Mouse (Mus musculus): ENCODE data around the gene Mettl21a. TPM values are rescaled to one million over a fixed set of nuclear protein-coding genes. Genes with fewer than 3 reads are reported as not detected.

The Mettl21a gene
- polyA plus RNA-seq, 1 experiment from 2014 or later: 20.5 TPM

GRCm38 (mm10) chr1:64631526-64631925 lies 14.5 kb upstream of the Mettl21a start:
- 59% methylated on average over 5 of the region's 5 CpGs for WGBS
- no peak overlapping the region for H3K4me3 ChIP-seq
- no peak overlapping the region for H3K4me2 ChIP-seq (replicated peaks)
- H3K4me1 ChIP-seq: no peaks in the 10 kb centered on the region
- no peaks in the 10 kb centered on the region for H3K36me3 ChIP-seq
- no peaks in the 10 kb centered on the region for H3K9me3 ChIP-seq
- no peak overlapping the region for H3K27ac ChIP-seq (replicated peaks)
- H3K9ac ChIP-seq (replicated peaks): no peak overlapping the region
- H3K27me3 ChIP-seq: no peaks in the 10 kb centered on the region
- ATAC-seq (replicated peaks): no peak

- Histone ChIP-seq H3K27ac (replicated peaks) (no peak overlapping the region), H3K27me3 (no peaks in the 10 kb centered on the region), H3K36me3 (no peaks in the 10 kb centered on the region), H3K4me3 (no peak overlapping the region), H3K4me1 (no peaks in the 10 kb centered on the region), H3K9me3 (no peaks in the 10 kb centered on the region), H3K9ac (replicated peaks) (no peak overlapping the region), H3K4me2 (replicated peaks) (no peak overlapping the region)
- ATAC-seq (replicated peaks): no peak
Measured at GRCm38 (mm10) chr1:64625214-64625613, 8.2 kb upstream of the Mettl21a start.

GRCm38 (mm10) chr1:64623558-64624435 lies 6.8 kb upstream of the Mettl21a start:
- no peak overlapping the region for H3K4me3 ChIP-seq
- H3K36me3 ChIP-seq: no peaks in the 10 kb centered on the region
- no peak for ATAC-seq (replicated peaks)
- no peaks in the 10 kb centered on the region; the same call in 1 of the 2 replicates for H3K4me1 ChIP-seq
- H3K27me3 ChIP-seq: no peaks in the 10 kb centered on the region
- WGBS: 63% methylated on average over 12 of the region's 12 CpGs
- H3K27ac ChIP-seq (replicated peaks): no peak overlapping the region
- H3K4me2 ChIP-seq (replicated peaks): no peak overlapping the region
- H3K9me3 ChIP-seq: no peaks in the 10 kb centered on the region
- no peak overlapping the region for H3K9ac ChIP-seq (replicated peaks)

- Histone ChIP-seq H3K4me3 (no peak overlapping the region), H3K9me3 (no peaks in the 10 kb centered on the region), H3K27me3 (no peaks in the 10 kb centered on the region), H3K36me3 (no peaks in the 10 kb centered on the region), H3K4me1 (peaks cover 13% of the 10 kb centered on the region), H3K4me2 (replicated peaks) (no peak overlapping the region), H3K27ac (replicated peaks) (no peak overlapping the region), H3K9ac (replicated peaks) (no peak overlapping the region)
- ATAC-seq (replicated peaks): no peak
- 75% methylated on average over 5 of the region's 5 CpGs for WGBS
Measured at GRCm38 (mm10) chr1:64621116-64621515, 4.1 kb upstream of the Mettl21a start.

GRCm38 (mm10) chr1:64618226-64618625 lies 1.2 kb upstream of the Mettl21a start:
- no peak for ATAC-seq (replicated peaks)
- Histone ChIP-seq H3K4me1 (peaks cover 18% of the 10 kb centered on the region), H3K9me3 (no peaks in the 10 kb centered on the region), H3K36me3 (no peaks in the 10 kb centered on the region; the same call in 1 of the 2 replicates), H3K4me3 (peak overlapping the region; percentile 84), H3K27me3 (no peaks in the 10 kb centered on the region), H3K27ac (replicated peaks) (peak overlapping the region; percentile 92), H3K9ac (replicated peaks) (peak overlapping the region; percentile 98; the same call in 1 of the 2 replicates), H3K4me2 (replicated peaks) (peak overlapping the region; percentile 76)
- WGBS: 59% methylated on average over 3 of the region's 3 CpGs

- Histone ChIP-seq H3K9ac (replicated peaks) (peak overlapping the region; percentile 98), H3K27me3 (no peaks in the 10 kb centered on the region), H3K36me3 (no peaks in the 10 kb centered on the region; the same call in 1 of the 2 replicates), H3K4me2 (replicated peaks) (peak overlapping the region; percentile 76), H3K9me3 (no peaks in the 10 kb centered on the region), H3K4me3 (peak overlapping the region; percentile 84), H3K27ac (replicated peaks) (peak overlapping the region; percentile 92), H3K4me1 (peaks cover 18% of the 10 kb centered on the region)
- peak; percentile 87 for ATAC-seq (replicated peaks)
- 1% methylated on average over 15 of the region's 15 CpGs for WGBS
Measured at GRCm38 (mm10) chr1:64617715-64617984, 608 bp upstream of the Mettl21a start.

- no peaks in the 10 kb centered on the region; the same call in 1 of the 2 replicates for H3K36me3 ChIP-seq
- H3K27ac ChIP-seq (replicated peaks): peak overlapping the region; percentile 92
- WGBS: 4% methylated on average over 8 of the region's 8 CpGs
- peak overlapping the region; percentile 84 for H3K4me3 ChIP-seq
- H3K4me2 ChIP-seq (replicated peaks): peak overlapping the region; percentile 76
- ATAC-seq (replicated peaks): peak; percentile 24
- H3K27me3 ChIP-seq: no peaks in the 10 kb centered on the region
- H3K9ac ChIP-seq (replicated peaks): peak overlapping the region; percentile 98
- no peaks in the 10 kb centered on the region for H3K9me3 ChIP-seq
- peaks cover 18% of the 10 kb centered on the region for H3K4me1 ChIP-seq
Measured at GRCm38 (mm10) chr1:64616531-64616880, 536 bp downstream of the Mettl21a start.

- Histone ChIP-seq H3K36me3 (no peaks in the 10 kb centered on the region; the same call in 1 of the 2 replicates), H3K9ac (replicated peaks) (peak overlapping the region; percentile 98; the same call in 1 of the 2 replicates), H3K4me1 (peaks cover 18% of the 10 kb centered on the region), H3K4me2 (replicated peaks) (peak overlapping the region; percentile 76), H3K27me3 (no peaks in the 10 kb centered on the region), H3K9me3 (no peaks in the 10 kb centered on the region), H3K27ac (replicated peaks) (0 out of 2 replicates have a peak overlapping the region, but pooled peaks have one; percentile 92), H3K4me3 (peak overlapping the region; percentile 84)
- WGBS: 69% methylated on average over 6 of the region's 6 CpGs
- ATAC-seq (replicated peaks): no peak
Measured at GRCm38 (mm10) chr1:64616076-64616475, 966 bp downstream of the Mettl21a start.

GRCm38 (mm10) chr1:64615531-64615991 lies 1.5 kb downstream of the Mettl21a start:
- H3K27me3 ChIP-seq: no peaks in the 10 kb centered on the region
- H3K4me2 ChIP-seq (replicated peaks): 0 out of 2 replicates have a peak overlapping the region, but pooled peaks have one; percentile 76
- H3K9ac ChIP-seq (replicated peaks): no peak overlapping the region
- H3K36me3 ChIP-seq: no peaks in the 10 kb centered on the region; the same call in 1 of the 2 replicates
- no peak overlapping the region for H3K4me3 ChIP-seq
- H3K4me1 ChIP-seq: peaks cover 18% of the 10 kb centered on the region
- H3K9me3 ChIP-seq: no peaks in the 10 kb centered on the region
- WGBS: 76% methylated on average over 11 of the region's 11 CpGs
- no peak overlapping the region for H3K27ac ChIP-seq (replicated peaks)
- ATAC-seq (replicated peaks): no peak

- H3K27ac ChIP-seq (replicated peaks): no peak overlapping the region
- H3K36me3 ChIP-seq: peaks cover 4% of the 10 kb centered on the region; the same call in 1 of the 2 replicates
- 82% methylated on average over 10 of the region's 10 CpGs for WGBS
- H3K27me3 ChIP-seq: no peaks in the 10 kb centered on the region
- H3K4me2 ChIP-seq (replicated peaks): no peak overlapping the region
- ATAC-seq (replicated peaks): no peak
- peaks cover 18% of the 10 kb centered on the region for H3K4me1 ChIP-seq
- H3K9me3 ChIP-seq: no peaks in the 10 kb centered on the region
- H3K9ac ChIP-seq (replicated peaks): no peak overlapping the region
- H3K4me3 ChIP-seq: no peak overlapping the region
Measured at GRCm38 (mm10) chr1:64614801-64615345, 2.2 kb downstream of the Mettl21a start.

GRCm38 (mm10) chr1:64614311-64614710 lies 2.7 kb downstream of the Mettl21a start:
- Histone ChIP-seq H3K27me3 (no peaks in the 10 kb centered on the region), H3K4me2 (replicated peaks) (no peak overlapping the region), H3K9me3 (no peaks in the 10 kb centered on the region), H3K4me3 (no peak overlapping the region), H3K27ac (replicated peaks) (no peak overlapping the region), H3K36me3 (peaks cover 8% of the 10 kb centered on the region), H3K9ac (replicated peaks) (no peak overlapping the region), H3K4me1 (peaks cover 18% of the 10 kb centered on the region)
- WGBS: 86% methylated on average over 9 of the region's 9 CpGs
- ATAC-seq (replicated peaks): no peak

GRCm38 (mm10) chr1:64609976-64610375 lies 7.1 kb downstream of the Mettl21a start:
- no peaks in the 10 kb centered on the region for H3K9me3 ChIP-seq
- 93% methylated on average over 9 of the region's 9 CpGs for WGBS

More at GRCm38 (mm10) chr1:64609976-64610375, 7.1 kb downstream of the Mettl21a start:
- Histone ChIP-seq H3K4me3 (no peak overlapping the region), H3K9ac (replicated peaks) (no peak overlapping the region), H3K27ac (replicated peaks) (no peak overlapping the region), H3K4me2 (replicated peaks) (no peak overlapping the region), H3K27me3 (no peaks in the 10 kb centered on the region), H3K4me1 (no peaks in the 10 kb centered on the region), H3K36me3 (peaks cover 20% of the 10 kb centered on the region)
- ATAC-seq (replicated peaks): no peak

Data from forebrain, embryonic 15.5 days (tissue).